Mouse (Mus musculus): ENCODE data around the gene Cysltr2.

- no peak for TF ChIP-seq CTCF (conservative IDR thresholded peaks at IDR 0.05; ENCODE audit: insufficient read depth, insufficient read length, low read depth, low read length)
- TF ChIP-seq POLR2A (IDR thresholded peaks at IDR 0.05; ENCODE audit: low read depth, low read length), result no peak
Observed at GRCm38 (mm10) chr14:72980761-72981160, 68.2 kb downstream of the Cysltr2 start.

Measured in kidney, adult 2 months (tissue).